Mouse (Mus musculus): Measurements from ENCODE around the gene Kif3a.

GRCm38 (mm10) chr11:53616748-53617558 lies 49.8 kb downstream of the Kif3a start:
- TF ChIP-seq CTCF (conservative IDR thresholded peaks at IDR 0.05; ENCODE audit: low read length): no peak
- TF ChIP-seq NANOG (IDR thresholded peaks at IDR 0.05; ENCODE audit: borderline replicate concordance, low read length): no peak
- no peak for TF ChIP-seq POU5F1 (IDR thresholded peaks at IDR 0.05; ENCODE audit: borderline replicate concordance, low read length)

Measured in E14TG2a.4 (cell line).